ENCODE assay signal across 10 mouse cellular contexts in genomic region chr14:24206314-24206713, GRCm38 (mm10). TPM values are rescaled to one million over a fixed set of nuclear protein-coding genes. Genes with fewer than 3 reads are reported as not detected.
A peak's percentile ranks its signal among the peaks of the same experiment; 100 is the strongest.
DNase-seq lines count a peak whose midpoint lies in the region; ATAC-seq and TF ChIP-seq lines count a peak whose summit lies in the region.
"Had no signal": no experiment of that assay in that cellular context is flagged by ENCODE, and none has a peak within 500 bp of the region (broad histone marks: within the 10 kb centered on the region; RNA-seq: fewer than 3 reads in every experiment).

No protein-coding gene starts in this region.

- no peak overlapping the region for H3K4me3 ChIP-seq in heart, embryonic 13.5 days
- no peak overlapping the region for H3K4me3 ChIP-seq in embryonic facial prominence, embryonic 15.5 days (replicated peaks)
- no peak overlapping the region for H3K4me3 ChIP-seq in intestine, postnatal 0 days (ENCODE audit: low read depth, low read length)
- H3K4me3 ChIP-seq: limb, embryonic 10.5 days had no signal

- H3K9ac ChIP-seq in heart, embryonic 13.5 days = peak overlapping the region; percentile 50; the same call in 1 of the 2 replicates
- no peak overlapping the region for H3K9ac ChIP-seq in embryonic facial prominence, embryonic 15.5 days
- H3K9ac ChIP-seq in intestine, postnatal 0 days (ENCODE audit: low read depth, low read length) = no peak overlapping the region

- no peaks in the 10 kb centered on the region for H3K27me3 ChIP-seq in heart, embryonic 13.5 days (replicated peaks)
- H3K27me3 ChIP-seq in embryonic facial prominence, embryonic 15.5 days = no peaks in the 10 kb centered on the region
- no peaks in the 10 kb centered on the region for H3K27me3 ChIP-seq in intestine, postnatal 0 days (replicated peaks; ENCODE audit: control insufficient read depth, insufficient read depth, low read length)

- peaks cover 79% of the 10 kb centered on the region for H3K4me1 ChIP-seq in heart, embryonic 13.5 days
- H3K4me1 ChIP-seq in embryonic facial prominence, embryonic 15.5 days = peaks cover 50% of the 10 kb centered on the region
- H3K4me1 ChIP-seq in intestine, postnatal 0 days (replicated peaks; ENCODE audit: control insufficient read depth, insufficient read depth, low read length) = no peaks in the 10 kb centered on the region; the same call in 1 of the 2 replicates

- peak; percentile 28 for TF ChIP-seq CTCF in intestine, postnatal 0 days (IDR thresholded peaks at IDR 0.05; ENCODE audit: low read depth)

- ATAC-seq in heart, embryonic 13.5 days (ENCODE audit: extremely low read depth, insufficient number of reproducible peaks, low FRiP score, low TSS enrichment) = peak; percentile 9; the same call in 1 of the 2 replicates
- no peak for ATAC-seq in embryonic facial prominence, embryonic 15.5 days (ENCODE audit: insufficient number of reproducible peaks, low FRiP score, low TSS enrichment, low read depth)
- ATAC-seq in intestine, postnatal 0 days = no peak

- WGBS in heart, embryonic 13.5 days = 31% methylated on average over 4 of the region's 9 CpGs
- 40% methylated on average over 5 of the region's 9 CpGs for WGBS in embryonic facial prominence, embryonic 15.5 days
- 25% methylated on average over 7 of the region's 9 CpGs for WGBS in intestine, postnatal 0 days

- H3K27ac ChIP-seq in heart, embryonic 13.5 days (replicated peaks) = peak overlapping the region; percentile 78
- H3K27ac ChIP-seq in embryonic facial prominence, embryonic 15.5 days (replicated peaks) = peak overlapping the region; percentile 44; the same call in 1 of the 2 replicates
- no peak overlapping the region for H3K27ac ChIP-seq in intestine, postnatal 0 days (ENCODE audit: low read depth, low read length)
- H3K27ac ChIP-seq: macrophage had no signal

- no peaks in the 10 kb centered on the region for H3K9me3 ChIP-seq in heart, embryonic 13.5 days
- no peaks in the 10 kb centered on the region for H3K9me3 ChIP-seq in embryonic facial prominence, embryonic 15.5 days (replicated peaks)
- H3K9me3 ChIP-seq in intestine, postnatal 0 days (ENCODE audit: control insufficient read depth) = no peaks in the 10 kb centered on the region
- H3K9me3 ChIP-seq: limb, embryonic 10.5 days had no signal

- H3K4me2 ChIP-seq in heart, embryonic 13.5 days = no peak overlapping the region
- H3K4me2 ChIP-seq in embryonic facial prominence, embryonic 15.5 days (replicated peaks) = no peak overlapping the region
- H3K4me2 ChIP-seq in intestine, postnatal 0 days (replicated peaks; ENCODE audit: low read depth) = no peak overlapping the region

- H3K36me3 ChIP-seq in heart, embryonic 13.5 days = no peaks in the 10 kb centered on the region
- H3K36me3 ChIP-seq in embryonic facial prominence, embryonic 15.5 days = 0 out of 2 replicates have a peak, but pooled peaks cover 6% of the 10 kb centered on the region
- H3K36me3 ChIP-seq in intestine, postnatal 0 days (ENCODE audit: control insufficient read depth, insufficient read depth) = no peaks in the 10 kb centered on the region

- no peak for DNase-seq in heart, postnatal 4 days
- peak; percentile 53 for DNase-seq in 3T3-L1 (ENCODE audit: low read depth, low spot score)
- no peak for DNase-seq in frontal cortex, postnatal 25 days (ENCODE audit: low spot score in 2 of 2)
- no peak for DNase-seq in thymus, postnatal 36 days
- no peak for DNase-seq in cerebellum, postnatal 36 days

RNA-seq across cellular contexts. Expression of gene Dlg5, which starts 39.4 kb away (rescaled TPM):
- polyA plus RNA-seq in heart, embryonic 13.5 days (2015; fragmentation: Nextera tagmentation; extraction: Ambion mirVana) = 8.6 and 10.4 TPM in 2 replicates
- total RNA-seq in heart, postnatal 4 days (2021) = 10 to 100 TPM; 24.5 to 26.6 TPM
- 20.3 and 22.1 TPM in 2 replicates for polyA plus RNA-seq in embryonic facial prominence, embryonic 15.5 days (2015; fragmentation: Nextera tagmentation; extraction: Ambion mirVana)
- 5.0 and 5.5 TPM in 2 replicates for polyA plus RNA-seq in intestine, postnatal 0 days (2015; fragmentation: Nextera tagmentation; extraction: Ambion mirVana)
